19 mouse cellular contexts compared by ENCODE assay signal in the genomic region with DNA sequence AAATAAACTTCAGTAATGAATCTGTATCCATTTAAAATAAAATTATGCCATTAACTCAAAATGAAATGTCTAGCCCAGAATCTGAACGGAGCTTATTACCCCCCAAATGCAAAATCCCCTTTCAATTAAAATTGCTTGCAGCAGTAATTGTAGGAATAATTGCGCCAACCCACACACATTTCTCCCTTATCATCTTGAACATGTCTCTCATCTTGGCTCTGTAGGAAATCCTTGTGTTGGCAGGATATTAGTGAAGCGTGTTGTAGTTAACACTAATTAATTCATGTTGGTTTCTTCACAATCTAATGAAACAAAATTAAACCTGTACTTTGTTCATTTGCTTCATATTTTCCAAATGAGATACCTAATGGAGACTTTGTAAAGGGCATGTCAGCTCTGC.
"Had no signal": no experiment of that assay in that cellular context is flagged by ENCODE, and none has a peak within 500 bp of the region (broad histone marks: within the 10 kb centered on the region; RNA-seq: fewer than 3 reads in every experiment).

No protein-coding gene starts in this region.

- DNase-seq: kidney, adult 2 months; kidney, postnatal 14 days; kidney, postnatal 4 days; left cerebral cortex, postnatal 4 days; liver, postnatal 0 days; lung, embryonic 14.5 days; right cerebral cortex, adult 18-20 months; right cerebral cortex, postnatal 14 days; right cerebral cortex, postnatal 4 days; thymus, postnatal 36 days had no signal

- ATAC-seq: liver, postnatal 0 days; lung, postnatal 0 days had no signal

- H3K4me1 ChIP-seq: limb, embryonic 12.5 days; limb, embryonic 15.5 days; midbrain, embryonic 12.5 days had no signal

- H3K9me3 ChIP-seq: limb, embryonic 12.5 days; limb, embryonic 15.5 days; midbrain, embryonic 12.5 days had no signal

- H3K36me3 ChIP-seq: limb, embryonic 12.5 days; limb, embryonic 15.5 days; midbrain, embryonic 12.5 days had no signal

- H3K4me3 ChIP-seq: limb, embryonic 12.5 days; limb, embryonic 15.5 days; midbrain, embryonic 12.5 days; myocyte had no signal

- H3K27me3 ChIP-seq: limb, embryonic 12.5 days; limb, embryonic 15.5 days; midbrain, embryonic 12.5 days had no signal

- H3K4me2 ChIP-seq: limb, embryonic 12.5 days; limb, embryonic 15.5 days; liver, embryonic 11.5 days; lung, embryonic 14.5 days; midbrain, embryonic 12.5 days had no signal

- H3K27ac ChIP-seq: limb, embryonic 12.5 days; limb, embryonic 15.5 days; liver, embryonic 14.5 days; macrophage; midbrain, embryonic 12.5 days; stomach, postnatal 0 days had no signal

- H3K9ac ChIP-seq: limb, embryonic 12.5 days; limb, embryonic 15.5 days; liver, embryonic 14.5 days; liver, postnatal 0 days; lung, embryonic 14.5 days; midbrain, embryonic 12.5 days had no signal
